Mouse (Mus musculus) liver, embryonic 18 days (tissue): ENCODE data around the gene Gm7978. TPM values are rescaled to one million over a fixed set of nuclear protein-coding genes. Genes with fewer than 3 reads are reported as not detected.

ENCODE experiments used
- polyA plus RNA-seq: library from polyadenylated mRNA; depleted of rRNA; stranded (reverse); fragments of >200 nt; gene quantifications from 2 replicates; pipeline ENCODE4 v1.2.3, GENCODE M21; 2012; rRNA removed

Gene Gm7978
- not detected in 2 replicates for polyA plus RNA-seq

GRCm38 (mm10) chr5:95736073-95736472 lies at the start of gene Gm7978:
TSS of gene Gm7978 (minus strand) at chr5:95736173.

GRCm38 (mm10) chr5:95775690-95776089 lies 39.7 kb upstream of the Gm7978 start, which contains the start of gene E330014E10Rik:
TSS of gene E330014E10Rik (plus strand) at chr5:95775990.

GRCm38 (mm10) chr5:95741714-95742113 lies 5.7 kb upstream of the Gm7978 start, which contains the start of gene Gm7982:
TSS of gene Gm7982 (plus strand) at chr5:95742014.

Other genes with a start within 250 kb of the Gm7978 start
- gene Gm3286, start 225.4 kb downstream of the Gm7978 start, polyA plus RNA-seq, result not detected in 2 replicates
- not detected in 2 replicates for gene Gm7971, start 141.3 kb downstream of the Gm7978 start, polyA plus RNA-seq
- not detected in 2 replicates for gene Gm7982, start 5.8 kb upstream of the Gm7978 start, polyA plus RNA-seq
- gene E330014E10Rik, start 39.8 kb upstream of the Gm7978 start, polyA plus RNA-seq, result not detected in 2 replicates
- 0.07 and 0.11 TPM in 2 replicates for gene Cxcl13, start 220.8 kb upstream of the Gm7978 start, polyA plus RNA-seq